Mouse (Mus musculus) thymus, adult 18-20 months (tissue): ENCODE results near the gene Nhej1.

ENCODE experiments used
- DNase-seq, 2 experiments: peaks; one replicate each; pipeline ENCODE4 v3.0.0; 2022; ENCODE audit warnings: mixed read lengths in 2 of 2

Nhej1 gene

GRCm38 (mm10) chr1:75122211-75122610 lies 2.8 kb downstream of the Nhej1 start:
- DNase-seq = no peak

- no peak for DNase-seq
Observed at GRCm38 (mm10) chr1:75052091-75052490, 72.9 kb downstream of the Nhej1 start.

- DNase-seq = no peak
Observed at GRCm38 (mm10) chr1:75051428-75051827, 73.6 kb downstream of the Nhej1 start.

GRCm38 (mm10) chr1:75048571-75048970 lies 76.4 kb downstream of the Nhej1 start:
- no peak for DNase-seq

- no peak for DNase-seq
Observed at GRCm38 (mm10) chr1:75048041-75048440, 77.0 kb downstream of the Nhej1 start.

- no peak for DNase-seq
Observed at GRCm38 (mm10) chr1:75040429-75040828, 84.6 kb downstream of the Nhej1 start.

- no peak for DNase-seq
Observed at GRCm38 (mm10) chr1:75032041-75032440, 93.0 kb downstream of the Nhej1 start.

GRCm38 (mm10) chr1:75027061-75027779 lies 97.8 kb downstream of the Nhej1 start:
- no peak for DNase-seq

- no peak for DNase-seq
Observed at GRCm38 (mm10) chr1:75024419-75025199, 100.4 kb downstream of the Nhej1 start.

- no peak for DNase-seq
Observed at GRCm38 (mm10) chr1:75022216-75022615, 102.8 kb downstream of the Nhej1 start.

- DNase-seq = no peak
Observed at GRCm38 (mm10) chr1:75016846-75017245, 108.2 kb downstream of the Nhej1 start.

GRCm38 (mm10) chr1:75015551-75016265 lies 109.3 kb downstream of the Nhej1 start:
- DNase-seq = no peak

GRCm38 (mm10) chr1:75014210-75014845 lies 110.7 kb downstream of the Nhej1 start:
- DNase-seq = no peak

- DNase-seq = no peak
Observed at GRCm38 (mm10) chr1:75010817-75011216, 114.2 kb downstream of the Nhej1 start.

- no peak for DNase-seq
Observed at GRCm38 (mm10) chr1:75010203-75010602, 114.8 kb downstream of the Nhej1 start.

- no peak for DNase-seq
Observed at GRCm38 (mm10) chr1:75006016-75006415, 119.0 kb downstream of the Nhej1 start.

- no peak for DNase-seq
Observed at GRCm38 (mm10) chr1:75001183-75001582, 123.8 kb downstream of the Nhej1 start.

- no peak for DNase-seq
Observed at GRCm38 (mm10) chr1:75000496-75000895, 124.5 kb downstream of the Nhej1 start.

- no peak for DNase-seq
Observed at GRCm38 (mm10) chr1:74999173-74999572, 125.8 kb downstream of the Nhej1 start.

GRCm38 (mm10) chr1:74997231-74997630 lies 127.8 kb downstream of the Nhej1 start:
- DNase-seq = no peak

GRCm38 (mm10) chr1:74977001-74977400 lies 148.0 kb downstream of the Nhej1 start:
- DNase-seq = no peak

GRCm38 (mm10) chr1:74975936-74976335 lies 149.1 kb downstream of the Nhej1 start:
- DNase-seq = no peak

GRCm38 (mm10) chr1:74973590-74973989 lies 151.4 kb downstream of the Nhej1 start:
- no peak for DNase-seq
